30 mouse cellular contexts compared by ENCODE assay signal in genomic region chr12:109617993-109618392, GRCm38 (mm10). TPM values are rescaled to one million over a fixed set of nuclear protein-coding genes. Genes with fewer than 3 reads are reported as not detected.
A peak's percentile ranks its signal among the peaks of the same experiment; 100 is the strongest.
DNase-seq lines count a peak whose midpoint lies in the region; ATAC-seq and TF ChIP-seq lines count a peak whose summit lies in the region.
"Had no signal": no experiment of that assay in that cellular context is flagged by ENCODE, and none has a peak within 500 bp of the region (broad histone marks: within the 10 kb centered on the region; RNA-seq: fewer than 3 reads in every experiment).

No protein-coding gene starts in this region.

- H3K4me2 ChIP-seq in hindbrain, embryonic 11.5 days (replicated peaks; ENCODE audit: low read depth, low read length), result no peak overlapping the region
- no peak overlapping the region for H3K4me2 ChIP-seq in kidney, embryonic 16.5 days (replicated peaks; ENCODE audit: low read depth, low read length)
- H3K4me2 ChIP-seq in liver, embryonic 12.5 days, result no peak overlapping the region
- H3K4me2 ChIP-seq in liver, embryonic 14.5 days (ENCODE audit: low read depth), result no peak overlapping the region
- H3K4me2 ChIP-seq: heart, embryonic 15.5 days had no signal

- no peak for ATAC-seq in hindbrain, embryonic 11.5 days (ENCODE audit: low FRiP score)
- peak; percentile 9; the same call in 1 of the 2 replicates for ATAC-seq in kidney, embryonic 16.5 days (ENCODE audit: low FRiP score, low TSS enrichment)
- 0 out of 2 replicates have a peak, but pooled peaks have one; percentile 15 for ATAC-seq in liver, embryonic 12.5 days
- peak; percentile 6; the same call in 1 of the 2 replicates for ATAC-seq in liver, embryonic 14.5 days (ENCODE audit: insufficient read depth)
- ATAC-seq: CD4-positive, CD25-positive, alpha-beta regulatory T cell, adult 4 months had no signal

- peaks cover 50% of the 10 kb centered on the region for H3K36me3 ChIP-seq in hindbrain, embryonic 10.5 days
- 0 out of 2 replicates have a peak, but pooled peaks cover 2% of the 10 kb centered on the region for H3K36me3 ChIP-seq in hindbrain, embryonic 11.5 days (ENCODE audit: control insufficient read depth, insufficient read depth, low read length)
- no peaks in the 10 kb centered on the region for H3K36me3 ChIP-seq in kidney, embryonic 16.5 days (ENCODE audit: insufficient read depth, low read length)
- H3K36me3 ChIP-seq in liver, embryonic 12.5 days, result 0 out of 2 replicates have a peak, but pooled peaks cover 2% of the 10 kb centered on the region
- H3K36me3 ChIP-seq in liver, embryonic 14.5 days (replicated peaks; ENCODE audit: control insufficient read depth, insufficient read depth, low read depth), result no peaks in the 10 kb centered on the region
- H3K36me3 ChIP-seq: heart, embryonic 15.5 days had no signal

- TF ChIP-seq EP300 in liver, embryonic 14.5 days (IDR thresholded peaks at IDR 0.05; ENCODE audit: low read depth), result no peak

- H3K4me1 ChIP-seq in hindbrain, embryonic 10.5 days (replicated peaks), result peaks cover 32% of the 10 kb centered on the region
- H3K4me1 ChIP-seq in hindbrain, embryonic 11.5 days (replicated peaks; ENCODE audit: control insufficient read depth, insufficient read depth, low read length), result no peaks in the 10 kb centered on the region
- H3K4me1 ChIP-seq in kidney, embryonic 16.5 days (ENCODE audit: insufficient read depth, low read length), result 0 out of 2 replicates have a peak, but pooled peaks cover 7% of the 10 kb centered on the region
- no peaks in the 10 kb centered on the region for H3K4me1 ChIP-seq in liver, embryonic 12.5 days
- H3K4me1 ChIP-seq in liver, embryonic 14.5 days (replicated peaks; ENCODE audit: control insufficient read depth in 2 of 2, insufficient read depth in 2 of 2, low read length in 1 of 2), result no peaks in the 10 kb centered on the region
- H3K4me1 ChIP-seq: embryonic facial prominence, embryonic 13.5 days; heart, embryonic 10.5 days; heart, embryonic 15.5 days had no signal

- H3K9ac ChIP-seq in hindbrain, embryonic 11.5 days (ENCODE audit: low read depth, low read length), result no peak overlapping the region
- H3K9ac ChIP-seq in kidney, embryonic 16.5 days (replicated peaks; ENCODE audit: low read length), result no peak overlapping the region
- H3K9ac ChIP-seq in liver, embryonic 12.5 days, result no peak overlapping the region
- no peak overlapping the region for H3K9ac ChIP-seq in liver, embryonic 14.5 days (replicated peaks)
- H3K9ac ChIP-seq: embryonic facial prominence, embryonic 13.5 days; forebrain, embryonic 15.5 days; heart, embryonic 15.5 days; hindbrain, embryonic 15.5 days had no signal

- DNase-seq in hindbrain, embryonic 10.5 days (ENCODE audit: low spot score), result no peak
- DNase-seq in hindbrain, embryonic 11.5 days (ENCODE audit: low spot score), result no peak
- no peak for DNase-seq in kidney, adult 8-10 months
- DNase-seq in liver, result no peak
- DNase-seq in liver, embryonic 14.5 days (ENCODE audit: low read depth in 3 of 3, low spot score in 3 of 3), result no peak
- no peak for DNase-seq in cerebellum, adult 18-20 months
- DNase-seq: adrenal gland, adult 2 months; adrenal gland, postnatal 14 days; cerebellum, adult 11 months; cerebellum, adult 8-10 months; cerebellum, postnatal 10 days; cerebellum, postnatal 36 days; embryo, embryonic 11 days; gastrocnemius, postnatal 25 days; heart, adult 2 months; heart, postnatal 10 days; heart, postnatal 4 days had no signal

- no peaks in the 10 kb centered on the region for H3K9me3 ChIP-seq in hindbrain, embryonic 10.5 days
- no peaks in the 10 kb centered on the region for H3K9me3 ChIP-seq in hindbrain, embryonic 11.5 days (ENCODE audit: control insufficient read depth, low read length)
- H3K9me3 ChIP-seq in kidney, embryonic 16.5 days (ENCODE audit: low read length), result no peaks in the 10 kb centered on the region
- no peaks in the 10 kb centered on the region for H3K9me3 ChIP-seq in liver, embryonic 12.5 days (replicated peaks)
- H3K9me3 ChIP-seq in liver, embryonic 14.5 days (ENCODE audit: control insufficient read depth, low read length), result no peaks in the 10 kb centered on the region
- H3K9me3 ChIP-seq: embryonic facial prominence, embryonic 10.5 days; embryonic facial prominence, embryonic 13.5 days; forebrain, embryonic 12.5 days; forebrain, embryonic 15.5 days; heart, embryonic 10.5 days; heart, embryonic 15.5 days; hindbrain, embryonic 15.5 days had no signal

- H3K4me3 ChIP-seq in hindbrain, embryonic 10.5 days, result no peak overlapping the region
- H3K4me3 ChIP-seq in hindbrain, embryonic 11.5 days (ENCODE audit: low read depth, low read length), result no peak overlapping the region
- no peak overlapping the region for H3K4me3 ChIP-seq in kidney, embryonic 16.5 days (ENCODE audit: low read length)
- H3K4me3 ChIP-seq in liver, embryonic 12.5 days, result no peak overlapping the region
- H3K4me3 ChIP-seq in liver, embryonic 14.5 days (ENCODE audit: insufficient read depth in 1 of 2, low read depth in 2 of 2, low read length in 2 of 2), result no peak overlapping the region
- H3K4me3 ChIP-seq: embryonic facial prominence, embryonic 13.5 days; erythroblast, embryonic 14.5 days; forebrain, embryonic 15.5 days; heart, adult 2 months; heart, embryonic 10.5 days; heart, embryonic 15.5 days; hindbrain, embryonic 15.5 days had no signal

- 0 out of 2 replicates have a peak overlapping the region, but pooled peaks have one; percentile 13 for H3K27ac ChIP-seq in hindbrain, embryonic 10.5 days
- H3K27ac ChIP-seq in hindbrain, embryonic 11.5 days (ENCODE audit: low read depth, low read length), result no peak overlapping the region
- no peak overlapping the region for H3K27ac ChIP-seq in kidney, embryonic 16.5 days (ENCODE audit: low read length)
- no peak overlapping the region for H3K27ac ChIP-seq in liver, embryonic 12.5 days
- no peak overlapping the region for H3K27ac ChIP-seq in liver, embryonic 14.5 days
- H3K27ac ChIP-seq: embryonic facial prominence, embryonic 10.5 days; embryonic facial prominence, embryonic 13.5 days; forebrain, embryonic 15.5 days; heart, adult 2 months; heart, embryonic 10.5 days; heart, embryonic 15.5 days; hindbrain, embryonic 15.5 days had no signal

- 0 out of 2 replicates have a peak, but pooled peaks cover 10% of the 10 kb centered on the region for H3K27me3 ChIP-seq in hindbrain, embryonic 10.5 days (ENCODE audit: insufficient read depth, poor library complexity, severe bottlenecking)
- no peaks in the 10 kb centered on the region; the same call in 1 of the 2 replicates for H3K27me3 ChIP-seq in hindbrain, embryonic 11.5 days (ENCODE audit: control insufficient read depth, insufficient read depth, low read length)
- peaks cover 9% of the 10 kb centered on the region; the same call in 1 of the 2 replicates for H3K27me3 ChIP-seq in kidney, embryonic 16.5 days (ENCODE audit: insufficient read depth, low read length)
- peaks cover 17% of the 10 kb centered on the region for H3K27me3 ChIP-seq in liver, embryonic 12.5 days (replicated peaks)
- H3K27me3 ChIP-seq in liver, embryonic 14.5 days (ENCODE audit: control insufficient read depth, insufficient read depth, low read length), result no peaks in the 10 kb centered on the region; the same call in 1 of the 2 replicates
- H3K27me3 ChIP-seq: forebrain, embryonic 15.5 days; hindbrain, embryonic 15.5 days had no signal

- TF ChIP-seq CTCF in liver, embryonic 14.5 days (IDR thresholded peaks at IDR 0.05; ENCODE audit: low read depth), result no peak

- WGBS in hindbrain, embryonic 10.5 days, result 84% methylated on average over 14 of the region's 14 CpGs
- 91% methylated on average over 14 of the region's 14 CpGs for WGBS in hindbrain, embryonic 11.5 days
- WGBS in kidney, embryonic 16.5 days, result 83% methylated on average over 14 of the region's 14 CpGs
- WGBS in liver, embryonic 12.5 days (ENCODE audit: insufficient replicate concordance), result 81% methylated on average over 14 of the region's 14 CpGs
- 63% methylated on average over 14 of the region's 14 CpGs for WGBS in liver, embryonic 14.5 days (ENCODE audit: insufficient replicate concordance)

RNA-seq across cellular contexts. Expression of gene Rtl1, which starts 17.9 kb away (rescaled TPM):
- 0.63 and 0.73 TPM in 2 replicates for polyA plus RNA-seq in hindbrain, embryonic 10.5 days (2016; fragmentation: Nextera tagmentation; extraction: Ambion mirVana)
- 0.50 and 0.85 TPM in 2 replicates for polyA plus RNA-seq in hindbrain, embryonic 11.5 days (2014; fragmentation: Nextera tagmentation; extraction: Ambion mirVana)
- polyA plus RNA-seq in kidney, embryonic 16.5 days (2015; fragmentation: Nextera tagmentation; extraction: Ambion mirVana), result 0.46 and 0.62 TPM in 2 replicates
- polyA plus RNA-seq in liver, embryonic 12.5 days (2016; fragmentation: Nextera tagmentation; extraction: Ambion mirVana), result 1.2 and 1.4 TPM in 2 replicates
- 0.82 and 1.1 TPM in 2 replicates for polyA plus RNA-seq in liver, embryonic 14.5 days (2012; rRNA removed)
- 0.34 and 0.41 TPM in 2 replicates for polyA plus RNA-seq in liver, embryonic 14.5 days (2014; fragmentation: Nextera tagmentation; extraction: Ambion mirVana)
- polyA plus RNA-seq: C2C12; CD4-positive, CD25-positive, alpha-beta regulatory T cell, adult 4 months; gonadal fat pad, adult 2 months had no signal
